Mouse (Mus musculus): ENCODE results near the gene Dpp6.

DNA sequence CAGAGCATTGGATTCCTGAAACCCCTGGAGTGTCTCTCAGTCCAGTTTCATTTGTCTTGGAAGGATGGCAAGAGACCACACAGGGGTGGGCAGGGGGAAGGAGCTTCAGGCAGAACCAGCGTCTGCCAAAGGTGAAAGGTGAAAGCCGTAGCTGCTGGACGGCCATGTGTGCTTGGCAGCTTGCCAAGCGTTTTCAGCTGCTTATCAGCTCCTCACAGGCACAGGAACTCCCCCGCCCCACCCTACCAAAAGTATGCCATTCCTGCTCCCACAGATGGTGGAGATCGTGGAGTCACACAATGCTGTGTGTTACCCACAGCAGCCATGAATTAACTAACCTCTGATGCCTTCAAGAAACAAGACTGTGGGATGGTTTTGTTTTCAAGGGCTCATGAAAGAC is 891.2 kb downstream of the Dpp6 start:
- no peak for TF ChIP-seq MAFK (IDR thresholded peaks at IDR 0.05; ENCODE audit: borderline replicate concordance, low read depth, low read length)
- no peak for TF ChIP-seq POLR2A (IDR thresholded peaks at IDR 0.05; ENCODE audit: control insufficient read depth in 1 of 2, insufficient read depth in 1 of 2, low read depth in 1 of 2, low read length in 2 of 2, poor library complexity in 1 of 2)
- TF ChIP-seq ZKSCAN1 (IDR thresholded peaks at IDR 0.05; ENCODE audit: low read depth, low read length): no peak
- TF ChIP-seq RAD21 (IDR thresholded peaks at IDR 0.05; ENCODE audit: low read depth, low read length): no peak
- TF ChIP-seq CHD1 (IDR thresholded peaks at IDR 0.05; ENCODE audit: low read depth, low read length): no peak
- TF ChIP-seq RCOR1 (IDR thresholded peaks at IDR 0.05; ENCODE audit: low read depth, low read length): no peak; the same call in 1 of the 2 replicates
- no peak for TF ChIP-seq TBP (IDR thresholded peaks at IDR 0.05; ENCODE audit: low read depth, low read length)

Data from MEL (cell line).